Mouse (Mus musculus): ENCODE data around the gene Olfr68.
"Not testable (repeated sequence)": the region's sequence is repeated elsewhere in the genome, so short reads cannot be mapped to it uniquely, and the experiment has no call there.

Gene Olfr68

GRCm38 (mm10) chr7:103762212-103762611, 17.3 kb downstream of the Olfr68 start:
- DNase-seq (ENCODE audit: low spot score): not testable (repeated sequence)

- DNase-seq (ENCODE audit: low spot score): no peak
Observed at GRCm38 (mm10) chr7:103757233-103757632, 22.3 kb downstream of the Olfr68 start, which contains the start of gene Olfr630. Gene Olfr630, minus strand, starts transcription at chr7:103757333.

- DNase-seq (ENCODE audit: low spot score): no peak
Observed at GRCm38 (mm10) chr7:103744843-103745242, 34.7 kb downstream of the Olfr68 start, which contains the start of gene Olfr629. Gene Olfr629, minus strand, starts transcription at chr7:103744943.

GRCm38 (mm10) chr7:103730074-103730473, 49.4 kb downstream of the Olfr68 start, which contains the start of gene Olfr628:
Gene Olfr628, plus strand, starts transcription at chr7:103730374.
- no peak for DNase-seq (ENCODE audit: low spot score)
